In genomic region chr7:122969231-122970032, GRCm38 (mm10) we compare ENCODE assay signal across 8 mouse cellular contexts. TPM values are rescaled to one million over a fixed set of nuclear protein-coding genes. Genes with fewer than 3 reads are reported as not detected.
DNase-seq lines count a peak whose midpoint lies in the region; ATAC-seq lines count a peak whose summit lies in the region.

No protein-coding gene starts in this region.

- peak overlapping the region; percentile 100 for H3K9ac ChIP-seq in hindbrain, embryonic 16.5 days (ENCODE audit: low read depth, low read length)

- H3K27me3 ChIP-seq in hindbrain, embryonic 16.5 days (replicated peaks; ENCODE audit: control insufficient read depth, insufficient read depth, low read length): no peaks in the 10 kb centered on the region

- peaks cover 19% of the 10 kb centered on the region for H3K4me1 ChIP-seq in hindbrain, embryonic 16.5 days (ENCODE audit: control insufficient read depth, insufficient read depth, low read depth, low read length)

- WGBS in hindbrain, embryonic 16.5 days: under 1% methylated on average over 58 of the region's 62 CpGs
- 1% methylated on average over 62 of the region's 62 CpGs for WGBS in macrophage (ENCODE audit: missing documents)

- peak overlapping the region; percentile 80 for H3K4me2 ChIP-seq in hindbrain, embryonic 16.5 days (ENCODE audit: low read length)

- H3K79me2 ChIP-seq in macrophage (ENCODE audit: inconsistent target): peaks cover 42% of the 10 kb centered on the region

- peak overlapping the region; percentile 93 for H3K27ac ChIP-seq in hindbrain, embryonic 16.5 days (ENCODE audit: low read depth, low read length)
- H3K27ac ChIP-seq in macrophage: peak overlapping the region; percentile 39

- no peaks in the 10 kb centered on the region for H3K9me3 ChIP-seq in hindbrain, embryonic 16.5 days (ENCODE audit: control insufficient read depth, low read length)

- H3K4me3 ChIP-seq in hindbrain, embryonic 16.5 days (ENCODE audit: low read length): peak overlapping the region; percentile 96
- peak overlapping the region; percentile 65 for H3K4me3 ChIP-seq in macrophage (ENCODE audit: inconsistent target)

- ATAC-seq in hindbrain, embryonic 16.5 days: peak; percentile 98

- DNase-seq in R1 (ENCODE audit: low read depth, low spot score): peak; percentile 94
- peak; percentile 96 to 99 for DNase-seq in cerebellum, postnatal 25 days
- DNase-seq in frontal cortex, postnatal 36 days (ENCODE audit: low spot score in 2 of 2): peak; percentile 88 to 93
- DNase-seq in left cerebral cortex, adult 18-20 months (ENCODE audit: low spot score in 2 of 2): peak; percentile 92 to 94
- DNase-seq in right cerebral cortex, adult 18-20 months: peak; percentile 95
- DNase-seq in urinary bladder, postnatal 10 days (ENCODE audit: low spot score): peak; percentile 82

- no peaks in the 10 kb centered on the region for H3K36me3 ChIP-seq in hindbrain, embryonic 16.5 days (ENCODE audit: control insufficient read depth, insufficient read depth, low read length)
- no peaks in the 10 kb centered on the region for H3K36me3 ChIP-seq in macrophage (ENCODE audit: inconsistent target)

RNA-seq across cellular contexts. Expression of gene Rbbp6, which starts 3.9 kb away (rescaled TPM):
- 19.5 and 20.2 TPM in 2 replicates for polyA plus RNA-seq in hindbrain, embryonic 16.5 days (2015; fragmentation: Nextera tagmentation; extraction: Ambion mirVana)
- 10 to 100 TPM; 64.7 to 67.6 TPM for total RNA-seq in left cerebral cortex, adult 18-20 months (2021)
- 100 to 1,000 TPM; 101 to 296 (median 228) TPM for total RNA-seq in macrophage (2018; cell fraction: chromatin; rRNA removed)
- total RNA-seq in macrophage (2018; cell fraction: cytosol; rRNA removed): 10 to 100 TPM; 22.0 to 43.9 (median 35.1) TPM
- total RNA-seq in macrophage (2018; cell fraction: nucleus; rRNA removed): 100 to 1,000 TPM in 25 of 26 experiments, 10 to 100 TPM in 1; 97.0 to 183 (median 126) TPM
- polyA plus RNA-seq in macrophage (2018): 37.2 to 81.1 TPM (median 37.2 TPM) in 3 replicates

Comparison
In these comparisons a context has a peak if more than half of its experiments do, and no peak if none do; other contexts are left out.
1. Peak in every context shown above with its lines: DNase-seq, ATAC-seq, H3K4me3 ChIP-seq and H3K27ac ChIP-seq.